In the genomic region with DNA sequence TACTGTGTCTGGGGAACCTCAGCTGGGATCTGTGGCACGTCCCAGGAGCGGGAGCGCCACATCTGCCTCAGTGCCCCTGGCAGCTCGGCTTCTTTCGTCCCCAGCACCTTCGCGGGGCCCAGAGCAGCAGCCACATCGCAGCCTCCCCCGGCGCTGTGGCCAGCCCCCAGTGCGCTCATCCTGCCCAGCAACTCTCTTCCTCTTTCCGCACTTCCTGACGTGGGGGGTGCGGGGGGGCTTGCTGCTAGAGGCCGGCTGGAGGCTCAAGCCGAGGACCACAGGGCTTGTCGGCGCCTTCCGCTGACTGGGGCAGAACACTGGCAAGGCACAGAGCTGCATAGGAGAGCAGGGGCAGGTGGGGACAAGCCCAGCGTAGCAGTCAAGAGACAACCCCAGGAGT, we compare ENCODE assay signal across 8 mouse cellular contexts. TPM values are rescaled to one million over a fixed set of nuclear protein-coding genes. Genes with fewer than 3 reads are reported as not detected.
DNase-seq lines count a peak whose midpoint lies in the region; ATAC-seq and TF ChIP-seq lines count a peak whose summit lies in the region.

No protein-coding gene starts in this region.

- intact Hi-C loops in left cerebral cortex, postnatal 14 days (cut with DNase I): no loop called here

- 43% methylated on average over 20 of the region's 20 CpGs for WGBS in intestine, postnatal 0 days
- 16% methylated on average over 19 of the region's 20 CpGs for WGBS in liver, postnatal 0 days (ENCODE audit: insufficient replicate concordance)
- 20% methylated on average over 20 of the region's 20 CpGs for WGBS in neural tube, embryonic 12.5 days

- peak in 1 of 2 experiments; percentile 40; a peak in 2 of 4 replicates for TF ChIP-seq EP300 in MEL (IDR thresholded peaks at IDR 0.05; ENCODE audit: low read depth in 1 of 2, low read length in 2 of 2)
- TF ChIP-seq EP300 in liver, postnatal 0 days (IDR thresholded peaks at IDR 0.05; ENCODE audit: low read depth): no peak

- TF ChIP-seq RAD21 in MEL (IDR thresholded peaks at IDR 0.05; ENCODE audit: low read depth, low read length): no peak

- H3K4me3 ChIP-seq in E14TG2a.4 (replicated peaks; ENCODE audit: low read length) (peak overlapping the region; percentile 79), MEL (ENCODE audit: control insufficient read depth in 1 of 2, insufficient read depth in 1 of 2, low read depth in 2 of 2, low read length in 2 of 2) (peak overlapping the region; percentile 80 to 84)
- peak overlapping the region; percentile 18; the same call in 1 of the 2 replicates for H3K4me3 ChIP-seq in intestine, postnatal 0 days (ENCODE audit: low read depth, low read length)
- H3K4me3 ChIP-seq in liver, postnatal 0 days (ENCODE audit: low read depth, low read length): peak overlapping the region; percentile 72
- H3K4me3 ChIP-seq in neural tube, embryonic 12.5 days: peak overlapping the region; percentile 13

- H3K27ac ChIP-seq in MEL (ENCODE audit: control insufficient read depth, low read depth, low read length): peak overlapping the region; percentile 53
- peak overlapping the region; percentile 15; the same call in 1 of the 2 replicates for H3K27ac ChIP-seq in intestine, postnatal 0 days (ENCODE audit: low read depth, low read length)
- H3K27ac ChIP-seq in liver, postnatal 0 days (ENCODE audit: low read depth): peak overlapping the region; percentile 68
- no peak overlapping the region for H3K27ac ChIP-seq in neural tube, embryonic 12.5 days

- H3K4me1 ChIP-seq in E14TG2a.4 (replicated peaks; ENCODE audit: low read depth, low read length) (peaks cover 87% of the 10 kb centered on the region), MEL (ENCODE audit: control insufficient read depth in 1 of 2, insufficient read depth in 2 of 2, low read length in 2 of 2) (peaks cover 7 to 25% of the 10 kb centered on the region in 2 experiments; a peak in 3 of 4 replicates)
- H3K4me1 ChIP-seq in intestine, postnatal 0 days (replicated peaks; ENCODE audit: control insufficient read depth, insufficient read depth, low read length): peaks cover 18% of the 10 kb centered on the region
- peaks cover 28% of the 10 kb centered on the region for H3K4me1 ChIP-seq in liver, postnatal 0 days (ENCODE audit: insufficient read depth)
- H3K4me1 ChIP-seq in neural tube, embryonic 12.5 days: peaks cover 20% of the 10 kb centered on the region

- no peak for ATAC-seq in intestine, postnatal 0 days
- ATAC-seq in liver, postnatal 0 days: no peak
- no peak for ATAC-seq in neural tube, embryonic 12.5 days (ENCODE audit: low FRiP score, low read depth)

- H3K4me2 ChIP-seq in intestine, postnatal 0 days (replicated peaks; ENCODE audit: low read depth): peak overlapping the region; percentile 38
- peak overlapping the region; percentile 94 for H3K4me2 ChIP-seq in liver, postnatal 0 days (ENCODE audit: low read depth, low read length)
- peak overlapping the region; percentile 27 for H3K4me2 ChIP-seq in neural tube, embryonic 12.5 days (replicated peaks)

- peaks cover 20% of the 10 kb centered on the region; the same call in 1 of the 2 replicates for H3K27me3 ChIP-seq in E14TG2a.4 (ENCODE audit: insufficient read depth, low read length)
- H3K27me3 ChIP-seq in MEL (ENCODE audit: control insufficient read depth in 1 of 2, insufficient read depth in 2 of 2, low read length in 2 of 2): peaks cover 0 to 5% of the 10 kb centered on the region in 2 experiments; a peak in 2 of 4 replicates
- H3K27me3 ChIP-seq in intestine, postnatal 0 days (replicated peaks; ENCODE audit: control insufficient read depth, insufficient read depth, low read length): no peaks in the 10 kb centered on the region
- H3K27me3 ChIP-seq in liver, postnatal 0 days (ENCODE audit: insufficient read depth, low read length): peaks cover 4% of the 10 kb centered on the region; the same call in 1 of the 2 replicates
- peaks cover 5% of the 10 kb centered on the region; the same call in 1 of the 2 replicates for H3K27me3 ChIP-seq in neural tube, embryonic 12.5 days (replicated peaks)

- H3K9me3 ChIP-seq in E14TG2a.4 (ENCODE audit: low read length) (no peaks in the 10 kb centered on the region), MEL (replicated peaks; ENCODE audit: insufficient read depth, low read length) (no peaks in the 10 kb centered on the region)
- no peaks in the 10 kb centered on the region for H3K9me3 ChIP-seq in intestine, postnatal 0 days (ENCODE audit: control insufficient read depth)
- no peaks in the 10 kb centered on the region for H3K9me3 ChIP-seq in liver, postnatal 0 days (ENCODE audit: low read length)
- no peaks in the 10 kb centered on the region for H3K9me3 ChIP-seq in neural tube, embryonic 12.5 days

- peak overlapping the region; percentile 86 for H3K9ac ChIP-seq in MEL (ENCODE audit: control insufficient read depth, low read depth, low read length, poor library complexity, severe bottlenecking)
- 0 out of 2 replicates have a peak overlapping the region, but pooled peaks have one; percentile 31 for H3K9ac ChIP-seq in intestine, postnatal 0 days (ENCODE audit: low read depth, low read length)
- peak overlapping the region; percentile 47 for H3K9ac ChIP-seq in liver, postnatal 0 days (replicated peaks)
- 0 out of 2 replicates have a peak overlapping the region, but pooled peaks have one; percentile 13 for H3K9ac ChIP-seq in neural tube, embryonic 12.5 days

- H3K36me3 ChIP-seq in E14TG2a.4 (ENCODE audit: insufficient read depth, low read length) (peaks cover 7% of the 10 kb centered on the region), MEL (ENCODE audit: control insufficient read depth in 1 of 2, insufficient read depth in 2 of 2, low read length in 2 of 2) (peaks cover 0 to 16% of the 10 kb centered on the region in 2 experiments; a peak in 2 of 4 replicates)
- no peaks in the 10 kb centered on the region for H3K36me3 ChIP-seq in intestine, postnatal 0 days (ENCODE audit: control insufficient read depth, insufficient read depth)
- no peaks in the 10 kb centered on the region for H3K36me3 ChIP-seq in liver, postnatal 0 days (replicated peaks; ENCODE audit: insufficient read depth, low read length)
- no peaks in the 10 kb centered on the region for H3K36me3 ChIP-seq in neural tube, embryonic 12.5 days

- peaks cover 26% of the 10 kb centered on the region for H3K79me2 ChIP-seq in MEL (ENCODE audit: control insufficient read depth, insufficient read depth, low read length, poor library complexity)

- peak; percentile 68 for DNase-seq in MEL (ENCODE audit: low read depth, low spot score)
- DNase-seq in heart, adult 18-20 months: peak; percentile 78 to 91
- DNase-seq in liver, postnatal 0 days: peak; percentile 77
- no peak for DNase-seq in retina, postnatal 1 day
- no peak for DNase-seq in left cerebral cortex, postnatal 14 days (ENCODE audit: low spot score in 2 of 2)

- peak; percentile 57 to 58; a peak in 2 of 4 replicates for TF ChIP-seq POLR2A in MEL (IDR thresholded peaks at IDR 0.05; ENCODE audit: control insufficient read depth in 1 of 2, insufficient read depth in 1 of 2, low read depth in 1 of 2, low read length in 2 of 2, poor library complexity in 1 of 2)

- TF ChIP-seq CTCF in E14TG2a.4 (conservative IDR thresholded peaks at IDR 0.05; ENCODE audit: low read length) (no peak), MEL (IDR thresholded peaks at IDR 0.05 in 2 of 3, conservative IDR thresholded peaks at IDR 0.05 in 1 of 3; ENCODE audit: control insufficient read depth in 1 of 3, insufficient read depth in 1 of 3, low read depth in 2 of 3, low read length in 3 of 3, poor library complexity in 1 of 3, severe bottlenecking in 1 of 3) (no peak)
- TF ChIP-seq CTCF in intestine, postnatal 0 days (IDR thresholded peaks at IDR 0.05; ENCODE audit: low read depth): no peak
- TF ChIP-seq CTCF in liver, postnatal 0 days (IDR thresholded peaks at IDR 0.05; ENCODE audit: low read depth): no peak

RNA-seq across cellular contexts. Expression of gene Dgkz, which starts 10.2 kb away (rescaled TPM):
- total RNA-seq in MEL (2012; rRNA removed): 65.6 and 66.1 TPM in 2 replicates
- polyA plus RNA-seq in MEL (2012; ENCODE audit: insufficient read depth in 1 of 2, insufficient read length in 2 of 2, low read depth in 1 of 2, low replicate concordance in 2 of 2, missing spikeins in 1 of 2): 100 to 1,000 TPM in 1 of 2 experiments, not detected in 1; 165 TPM
- total RNA-seq in heart, adult 18-20 months (2021): 10 to 100 TPM; 33.8 to 35.9 TPM
- polyA plus RNA-seq in intestine, postnatal 0 days (2015; fragmentation: Nextera tagmentation; extraction: Ambion mirVana): 53.2 and 56.8 TPM in 2 replicates
- 13.9 and 15.9 TPM in 2 replicates for polyA plus RNA-seq in liver, postnatal 0 days (2015; fragmentation: Nextera tagmentation; extraction: Ambion mirVana)
- polyA plus RNA-seq in neural tube, embryonic 12.5 days (2016; fragmentation: Nextera tagmentation; extraction: Ambion mirVana): 36.0 and 41.6 TPM in 2 replicates
- 100 to 1,000 TPM; 342 to 377 TPM for total RNA-seq in left cerebral cortex, postnatal 14 days (2021)

RNA-seq across cellular contexts. Expression of gene Gm9821, which starts 19.9 kb away (rescaled TPM):
- 0.85 and 1.2 TPM in 2 replicates for total RNA-seq in MEL (2012; rRNA removed)
- 10 to 100 TPM in 1 of 2 experiments, not detected in 1; 22.7 TPM for polyA plus RNA-seq in MEL (2012; ENCODE audit: insufficient read depth in 1 of 2, insufficient read length in 2 of 2, low read depth in 1 of 2, low replicate concordance in 2 of 2, missing spikeins in 1 of 2)
- total RNA-seq in heart, adult 18-20 months (2021): not detected
- 0.21 and 0.30 TPM in 2 replicates for polyA plus RNA-seq in intestine, postnatal 0 days (2015; fragmentation: Nextera tagmentation; extraction: Ambion mirVana)
- 0.13 and 0.20 TPM in 2 replicates for polyA plus RNA-seq in liver, postnatal 0 days (2015; fragmentation: Nextera tagmentation; extraction: Ambion mirVana)
- 0.29 and 0.32 TPM in 2 replicates for polyA plus RNA-seq in neural tube, embryonic 12.5 days (2016; fragmentation: Nextera tagmentation; extraction: Ambion mirVana)
- not detected for total RNA-seq in left cerebral cortex, postnatal 14 days (2021)

RNA-seq across cellular contexts. Expression of gene Mdk, which starts 33.3 kb away (rescaled TPM):
- total RNA-seq in MEL (2012; rRNA removed): 0.19 and 0.59 TPM in 2 replicates
- 1 to 10 TPM in 1 of 2 experiments, not detected in 1; 3.4 TPM for polyA plus RNA-seq in MEL (2012; ENCODE audit: insufficient read depth in 1 of 2, insufficient read length in 2 of 2, low read depth in 1 of 2, low replicate concordance in 2 of 2, missing spikeins in 1 of 2)
- 1 to 10 TPM; 2.3 to 2.9 TPM for total RNA-seq in heart, adult 18-20 months (2021)
- polyA plus RNA-seq in intestine, postnatal 0 days (2015; fragmentation: Nextera tagmentation; extraction: Ambion mirVana): 119 and 128 TPM in 2 replicates
- polyA plus RNA-seq in liver, postnatal 0 days (2015; fragmentation: Nextera tagmentation; extraction: Ambion mirVana): 5.0 and 6.8 TPM in 2 replicates
- 774 and 775 TPM in 2 replicates for polyA plus RNA-seq in neural tube, embryonic 12.5 days (2016; fragmentation: Nextera tagmentation; extraction: Ambion mirVana)
- total RNA-seq in left cerebral cortex, postnatal 14 days (2021): 10 to 100 TPM; 24.9 to 26.3 TPM

RNA-seq across cellular contexts. Expression of gene Chrm4, which starts 38.4 kb away (rescaled TPM):
- 23.9 and 29.0 TPM in 2 replicates for total RNA-seq in MEL (2012; rRNA removed)
- 10 to 100 TPM in 1 of 2 experiments, not detected in 1; 21.5 TPM for polyA plus RNA-seq in MEL (2012; ENCODE audit: insufficient read depth in 1 of 2, insufficient read length in 2 of 2, low read depth in 1 of 2, low replicate concordance in 2 of 2, missing spikeins in 1 of 2)
- not detected for total RNA-seq in heart, adult 18-20 months (2021)
- 0.24 and 0.26 TPM in 2 replicates for polyA plus RNA-seq in intestine, postnatal 0 days (2015; fragmentation: Nextera tagmentation; extraction: Ambion mirVana)
- not detected in 2 replicates for polyA plus RNA-seq in liver, postnatal 0 days (2015; fragmentation: Nextera tagmentation; extraction: Ambion mirVana)
- 0.50 and 0.96 TPM in 2 replicates for polyA plus RNA-seq in neural tube, embryonic 12.5 days (2016; fragmentation: Nextera tagmentation; extraction: Ambion mirVana)
- 10 to 100 TPM; 37.3 to 42.0 TPM for total RNA-seq in left cerebral cortex, postnatal 14 days (2021)

RNA-seq across cellular contexts. Expression of gene Creb3l1, which starts 58.9 kb away (rescaled TPM):
- 0.12 and 0.16 TPM in 2 replicates for total RNA-seq in MEL (2012; rRNA removed)
- 1 to 10 TPM in 1 of 2 experiments, not detected in 1; 9.1 TPM for polyA plus RNA-seq in MEL (2012; ENCODE audit: insufficient read depth in 1 of 2, insufficient read length in 2 of 2, low read depth in 1 of 2, low replicate concordance in 2 of 2, missing spikeins in 1 of 2)
- total RNA-seq in heart, adult 18-20 months (2021): 1 to 10 TPM; 4.3 to 6.5 TPM
- polyA plus RNA-seq in intestine, postnatal 0 days (2015; fragmentation: Nextera tagmentation; extraction: Ambion mirVana): 6.8 and 8.4 TPM in 2 replicates
- 0.63 TPM in 2 replicates for polyA plus RNA-seq in liver, postnatal 0 days (2015; fragmentation: Nextera tagmentation; extraction: Ambion mirVana)
- polyA plus RNA-seq in neural tube, embryonic 12.5 days (2016; fragmentation: Nextera tagmentation; extraction: Ambion mirVana): 1.7 and 2.5 TPM in 2 replicates
- 1 to 10 TPM; 3.9 to 6.0 TPM for total RNA-seq in left cerebral cortex, postnatal 14 days (2021)

Comparison
In these comparisons a context has a peak if more than half of its experiments do, and no peak if none do; other contexts are left out.
1. H3K4me3 ChIP-seq: peak in every context shown above with its lines; median percentile 82 in MEL; 79 in E14TG2a.4; 72 in liver, postnatal 0 days; 18 in intestine, postnatal 0 days; 13 in neural tube, embryonic 12.5 days.
2. DNase-seq: peak in MEL (single experiment), heart, adult 18-20 months (2 of 2) and liver, postnatal 0 days (single experiment); none in retina, postnatal 1 day (single experiment) and left cerebral cortex, postnatal 14 days (0 of 2).
3. H3K9ac ChIP-seq: peak in every context shown above with its lines; median percentile 86 in MEL; 47 in liver, postnatal 0 days; 31 in intestine, postnatal 0 days; 13 in neural tube, embryonic 12.5 days.
4. H3K4me2 ChIP-seq: peak in every context shown above with its lines; median percentile 94 in liver, postnatal 0 days; 38 in intestine, postnatal 0 days; 27 in neural tube, embryonic 12.5 days.
5. RNA of gene Mdk, which starts 33.3 kb away (polyA plus RNA-seq): 774 to 775 TPM in neural tube, embryonic 12.5 days and 119 to 128 TPM in intestine, postnatal 0 days; 5.0 to 6.8 TPM in liver, postnatal 0 days and 3.4 TPM in MEL; every median in the first group is over 10 times any median in the second.